Mouse (Mus musculus): ENCODE data around the gene Col5a3.

DNA sequence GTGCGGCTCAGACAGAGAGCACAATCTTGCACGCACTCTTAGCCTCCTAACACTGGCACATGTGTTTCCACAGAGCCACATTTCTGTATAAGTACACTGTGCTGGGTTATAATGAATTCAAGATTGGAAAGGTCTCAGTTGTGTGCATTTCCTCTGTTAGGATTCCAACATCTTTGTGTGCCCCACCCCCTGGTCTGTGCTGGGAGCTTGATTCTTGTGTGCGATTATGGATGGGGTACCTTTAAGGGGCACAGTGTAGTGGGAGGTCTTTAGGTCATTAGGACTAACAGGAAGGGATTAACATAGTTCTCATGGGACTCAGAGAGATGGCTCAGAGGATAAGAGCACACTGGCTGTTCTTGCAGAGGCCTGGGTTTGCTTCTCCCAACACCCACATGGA, 24.5 kb downstream of the Col5a3 start:
- TF ChIP-seq POLR2A (IDR thresholded peaks at IDR 0.05; ENCODE audit: insufficient read depth, low read length) = no peak
- TF ChIP-seq CTCF (IDR thresholded peaks at IDR 0.05; ENCODE audit: low read depth, low read length) = no peak
- TF ChIP-seq EP300 (IDR thresholded peaks at IDR 0.05; ENCODE audit: insufficient read depth, low read depth, low read length) = no peak

Data from ES-Bruce4 (cell line).